8 mouse cellular contexts compared by ENCODE assay signal in the genomic region with DNA sequence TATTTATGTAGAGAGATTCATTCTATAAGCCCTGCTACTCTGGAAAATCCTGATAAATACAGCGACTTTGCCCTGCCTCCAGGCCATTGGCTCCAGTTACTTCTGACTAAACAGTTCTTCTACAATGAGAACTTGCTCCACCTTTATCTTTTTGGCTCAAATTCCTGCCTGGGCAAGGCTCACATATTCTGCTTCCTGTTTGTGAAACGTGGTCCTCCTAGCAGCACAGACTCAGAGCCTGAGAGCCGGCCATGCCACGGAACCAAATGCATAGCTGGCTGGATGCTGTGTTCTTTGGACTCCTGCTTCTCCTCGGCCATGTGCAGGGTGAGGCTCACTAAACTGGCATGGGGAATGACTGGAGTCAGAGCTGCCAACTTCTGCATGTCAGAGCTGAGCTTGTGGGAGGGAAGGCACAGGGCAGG. TPM values are rescaled to one million over a fixed set of nuclear protein-coding genes. Genes with fewer than 3 reads are reported as not detected.
DNase-seq lines count a peak whose midpoint lies in the region; ATAC-seq and TF ChIP-seq lines count a peak whose summit lies in the region.

A gene (plus strand): TSS at position 182 of the 425 bp plus-strand sequence.

- H3K9me3 ChIP-seq in heart, embryonic 10.5 days: no peaks in the 10 kb centered on the region
- H3K9me3 ChIP-seq in heart, embryonic 13.5 days: no peaks in the 10 kb centered on the region
- no peaks in the 10 kb centered on the region for H3K9me3 ChIP-seq in liver, embryonic 15.5 days (replicated peaks)
- H3K9me3 ChIP-seq in forebrain, postnatal 0 days (ENCODE audit: low read length): no peaks in the 10 kb centered on the region

- no peak within 1 kb of the TSS for H3K27ac ChIP-seq in heart, embryonic 10.5 days
- H3K27ac ChIP-seq in heart, embryonic 13.5 days (replicated peaks): peak within 1 kb of the TSS; percentile 24; the same call in 1 of the 2 replicates
- peak within 1 kb of the TSS; percentile 91 for H3K27ac ChIP-seq in liver, embryonic 15.5 days (replicated peaks)
- no peak within 1 kb of the TSS for H3K27ac ChIP-seq in forebrain, postnatal 0 days (ENCODE audit: low read depth, low read length)

- no peaks in the 10 kb centered on the region for H3K36me3 ChIP-seq in heart, embryonic 10.5 days
- no peaks in the 10 kb centered on the region for H3K36me3 ChIP-seq in heart, embryonic 13.5 days
- H3K36me3 ChIP-seq in liver, embryonic 15.5 days (replicated peaks): peaks cover 27% of the 10 kb centered on the region
- no peaks in the 10 kb centered on the region for H3K36me3 ChIP-seq in forebrain, postnatal 0 days (ENCODE audit: insufficient read depth)

- H3K4me1 ChIP-seq in heart, embryonic 10.5 days: no peaks in the 10 kb centered on the region
- no peaks in the 10 kb centered on the region for H3K4me1 ChIP-seq in heart, embryonic 13.5 days
- peaks cover 32% of the 10 kb centered on the region for H3K4me1 ChIP-seq in liver, embryonic 15.5 days (replicated peaks)
- no peaks in the 10 kb centered on the region for H3K4me1 ChIP-seq in forebrain, postnatal 0 days (ENCODE audit: insufficient read depth)

- DNase-seq in heart, adult 18-20 months: peak; percentile 81 to 87
- no peak for DNase-seq in heart, embryonic 10.5 days (ENCODE audit: low spot score)
- peak; percentile 48 to 69 for DNase-seq in spleen, postnatal 4 days (ENCODE audit: low spot score in 2 of 2)
- no peak for DNase-seq in forebrain, postnatal 0 days
- DNase-seq in frontal cortex, postnatal 10 days (ENCODE audit: low spot score in 2 of 2): no peak

- ATAC-seq in heart, embryonic 13.5 days (ENCODE audit: extremely low read depth, insufficient number of reproducible peaks, low FRiP score, low TSS enrichment): no peak
- ATAC-seq in liver, embryonic 15.5 days (ENCODE audit: insufficient read depth): peak; percentile 34
- ATAC-seq in cerebellum, adult (ENCODE audit: insufficient number of reproducible peaks, low FRiP score, low TSS enrichment): no peak
- no peak for ATAC-seq in forebrain, postnatal 0 days

- no peaks in the 10 kb centered on the region for H3K27me3 ChIP-seq in heart, embryonic 10.5 days (ENCODE audit: insufficient read depth, poor library complexity, severe bottlenecking)
- H3K27me3 ChIP-seq in heart, embryonic 13.5 days (replicated peaks): no peaks in the 10 kb centered on the region
- no peaks in the 10 kb centered on the region for H3K27me3 ChIP-seq in liver, embryonic 15.5 days
- no peaks in the 10 kb centered on the region for H3K27me3 ChIP-seq in forebrain, postnatal 0 days (ENCODE audit: insufficient read depth, low read length)

- H3K9ac ChIP-seq in heart, embryonic 13.5 days: no peak within 1 kb of the TSS
- peak within 1 kb of the TSS; percentile 67 for H3K9ac ChIP-seq in liver, embryonic 15.5 days
- H3K9ac ChIP-seq in forebrain, postnatal 0 days: no peak within 1 kb of the TSS

- 64% methylated on average over 5 of the region's 5 CpGs for WGBS in heart, embryonic 10.5 days
- 56% methylated on average over 5 of the region's 5 CpGs for WGBS in heart, embryonic 13.5 days
- 28% methylated on average over 5 of the region's 5 CpGs for WGBS in liver, embryonic 15.5 days (ENCODE audit: insufficient replicate concordance)
- 66% methylated on average over 5 of the region's 5 CpGs for WGBS in forebrain, postnatal 0 days

- H3K4me3 ChIP-seq in heart, embryonic 10.5 days: no peak within 1 kb of the TSS
- no peak within 1 kb of the TSS for H3K4me3 ChIP-seq in heart, embryonic 13.5 days
- peak within 1 kb of the TSS; percentile 66 for H3K4me3 ChIP-seq in liver, embryonic 15.5 days (replicated peaks)
- no peak within 1 kb of the TSS for H3K4me3 ChIP-seq in forebrain, postnatal 0 days (ENCODE audit: low read depth, low read length)

- no peak for TF ChIP-seq CTCF in forebrain, postnatal 0 days (IDR thresholded peaks at IDR 0.05; ENCODE audit: low read depth)

- H3K4me2 ChIP-seq in heart, embryonic 13.5 days: peak within 1 kb of the TSS; percentile 33
- H3K4me2 ChIP-seq in liver, embryonic 15.5 days: peak within 1 kb of the TSS; percentile 63
- H3K4me2 ChIP-seq in forebrain, postnatal 0 days (ENCODE audit: low read depth): no peak within 1 kb of the TSS

RNA-seq across cellular contexts. Expression of the gene that starts here (rescaled TPM):
- total RNA-seq in heart, adult 18-20 months (2021): 1 to 10 TPM; 3.2 to 5.0 TPM
- 0.21 and 0.25 TPM in 2 replicates for polyA plus RNA-seq in heart, embryonic 10.5 days (2016; fragmentation: Nextera tagmentation; extraction: Ambion mirVana)
- polyA plus RNA-seq in heart, embryonic 13.5 days (2015; fragmentation: Nextera tagmentation; extraction: Ambion mirVana): 1.4 and 2.0 TPM in 2 replicates
- 21.1 TPM in 2 replicates for polyA plus RNA-seq in liver, embryonic 15.5 days (2015; fragmentation: Nextera tagmentation; extraction: Ambion mirVana)
- 0.31 and 0.76 TPM in 2 replicates for total RNA-seq in forebrain, postnatal 0 days (2014; rRNA removed)
- 0.08 and 0.20 TPM in 2 replicates for polyA plus RNA-seq in forebrain, postnatal 0 days (2015; fragmentation: Nextera tagmentation; extraction: Ambion mirVana)

Comparison
In these comparisons a context has a peak if more than half of its experiments do, and no peak if none do; other contexts are left out.
1. DNase-seq: peak in heart, adult 18-20 months (2 of 2) and spleen, postnatal 4 days (2 of 2); none in heart, embryonic 10.5 days (single experiment), forebrain, postnatal 0 days (single experiment) and frontal cortex, postnatal 10 days (0 of 2).
2. H3K27ac ChIP-seq: peak in heart, embryonic 13.5 days (single experiment) and liver, embryonic 15.5 days (single experiment); none in heart, embryonic 10.5 days (single experiment) and forebrain, postnatal 0 days (single experiment).